Mouse (Mus musculus) ES-E14 (cell line): ENCODE measurements around the gene Hivep3.

Experiments
- MAFK ChIP-seq: IDR thresholded peaks from 2 replicates; pipeline ENCODE4 v1.6.1; 2014; ENCODE audit warnings: mild to moderate bottlenecking, low read depth, low read length, inconsistent platforms; ENCODE audit not compliant: insufficient read depth
- ZC3H11A ChIP-seq: IDR thresholded peaks from 2 replicates; pipeline ENCODE4 v1.6.1; 2012; ENCODE audit warnings: low read depth, mild to moderate bottlenecking, inconsistent platforms, low read length, borderline replicate concordance

- TF ChIP-seq ZC3H11A (no peak), MAFK (no peak)
Observed at GRCm38 (mm10) chr4:119990841-119991240, 257.3 kb downstream of the Hivep3 start.
